19 mouse cellular contexts compared by ENCODE assay signal in genomic region chr15:99691976-99692375, GRCm38 (mm10). TPM values are rescaled to one million over a fixed set of nuclear protein-coding genes. Genes with fewer than 3 reads are reported as not detected.
A peak's percentile ranks its signal among the peaks of the same experiment; 100 is the strongest.
DNase-seq lines count a peak whose midpoint lies in the region; ATAC-seq and TF ChIP-seq lines count a peak whose summit lies in the region.
"Had no signal": no experiment of that assay in that cellular context is flagged by ENCODE, and none has a peak within 500 bp of the region (broad histone marks: within the 10 kb centered on the region; RNA-seq: fewer than 3 reads in every experiment).

No protein-coding gene starts in this region.

- H3K27me3 ChIP-seq in CH12.LX (replicated peaks) = peaks cover 84% of the 10 kb centered on the region
- H3K27me3 ChIP-seq in forebrain, postnatal 0 days (ENCODE audit: insufficient read depth, low read length) = no peaks in the 10 kb centered on the region
- 0 out of 2 replicates have a peak, but pooled peaks cover 2% of the 10 kb centered on the region for H3K27me3 ChIP-seq in midbrain, embryonic 11.5 days (ENCODE audit: control insufficient read depth, insufficient read depth, low read length)
- H3K27me3 ChIP-seq in kidney, embryonic 15.5 days = peaks cover 17% of the 10 kb centered on the region

- no peak for TF ChIP-seq RAD21 in CH12.LX (IDR thresholded peaks at IDR 0.05; ENCODE audit: low read depth, low read length)

- no peak for TF ChIP-seq CTCF in CH12.LX (conservative IDR thresholded peaks at IDR 0.05 in 1 of 2, IDR thresholded peaks at IDR 0.05 in 1 of 2; ENCODE audit: low read depth in 2 of 2, low read length in 2 of 2)
- no peak for TF ChIP-seq CTCF in forebrain, postnatal 0 days (IDR thresholded peaks at IDR 0.05; ENCODE audit: low read depth)

- ATAC-seq in forebrain, postnatal 0 days = peak; percentile 45; the same call in 1 of the 2 replicates
- ATAC-seq in midbrain, embryonic 11.5 days (ENCODE audit: low FRiP score) = peak; percentile 41
- ATAC-seq in kidney, embryonic 15.5 days (replicated peaks; ENCODE audit: low FRiP score) = no peak
- ATAC-seq in monocyte, adult 5-6 weeks (replicated peaks; ENCODE audit: insufficient number of reproducible peaks, low FRiP score, low TSS enrichment, poor library complexity, severe bottlenecking) = no peak
- ATAC-seq: activated CD4-positive, CD25-positive, alpha-beta regulatory T cell, adult 4 months had no signal

- in situ Hi-C loops in CH12.LX (cut with MboI; ENCODE audit: low pct_ligation_motif_present, low pct_unique_long_range_greater_than_20kb, low sequenced_read_pairs) = no loop called here

- no peaks in the 10 kb centered on the region for H3K36me3 ChIP-seq in CH12.LX (replicated peaks in 1 of 2; ENCODE audit: control insufficient read depth in 1 of 2, insufficient read depth in 1 of 2, low read length in 1 of 2)
- peaks cover 22% of the 10 kb centered on the region for H3K36me3 ChIP-seq in forebrain, postnatal 0 days (ENCODE audit: insufficient read depth)
- no peaks in the 10 kb centered on the region for H3K36me3 ChIP-seq in midbrain, embryonic 11.5 days (ENCODE audit: control insufficient read depth, insufficient read depth, low read length)
- H3K36me3 ChIP-seq in kidney, embryonic 15.5 days = no peaks in the 10 kb centered on the region
- H3K36me3 ChIP-seq: embryonic facial prominence, embryonic 13.5 days; lung, embryonic 15.5 days had no signal

- TF ChIP-seq EP300 in CH12.LX (IDR thresholded peaks at IDR 0.05; ENCODE audit: low read length) = no peak

- no peaks in the 10 kb centered on the region for H3K9me3 ChIP-seq in CH12.LX (replicated peaks; ENCODE audit: low read length)
- no peaks in the 10 kb centered on the region for H3K9me3 ChIP-seq in forebrain, postnatal 0 days (ENCODE audit: low read length)
- H3K9me3 ChIP-seq in midbrain, embryonic 11.5 days (ENCODE audit: control insufficient read depth, low read length) = no peaks in the 10 kb centered on the region
- H3K9me3 ChIP-seq in kidney, embryonic 15.5 days (replicated peaks) = no peaks in the 10 kb centered on the region
- H3K9me3 ChIP-seq: embryonic facial prominence, embryonic 13.5 days; lung, embryonic 15.5 days had no signal

- peaks cover 3 to 8% of the 10 kb centered on the region in 2 experiments; a peak in 3 of 4 replicates for H3K4me1 ChIP-seq in CH12.LX (ENCODE audit: control insufficient read depth in 1 of 2, insufficient read depth in 2 of 2)
- no peaks in the 10 kb centered on the region for H3K4me1 ChIP-seq in forebrain, postnatal 0 days (ENCODE audit: insufficient read depth)
- peaks cover 19% of the 10 kb centered on the region for H3K4me1 ChIP-seq in midbrain, embryonic 11.5 days (ENCODE audit: control insufficient read depth, insufficient read depth, low read length)
- H3K4me1 ChIP-seq in kidney, embryonic 15.5 days = peaks cover 7% of the 10 kb centered on the region
- H3K4me1 ChIP-seq: lung, embryonic 15.5 days had no signal

- H3K4me2 ChIP-seq in CH12.LX (ENCODE audit: insufficient read depth, low read depth, poor library complexity, severe bottlenecking) = 0 out of 2 replicates have a peak overlapping the region, but pooled peaks have one; percentile 30
- H3K4me2 ChIP-seq in forebrain, postnatal 0 days (ENCODE audit: low read depth) = no peak overlapping the region
- H3K4me2 ChIP-seq in midbrain, embryonic 11.5 days = no peak overlapping the region
- no peak overlapping the region for H3K4me2 ChIP-seq in kidney, embryonic 15.5 days
- H3K4me2 ChIP-seq: embryonic facial prominence, embryonic 13.5 days; liver, embryonic 11.5 days; lung, embryonic 15.5 days had no signal

- WGBS in forebrain, postnatal 0 days = 57% methylated on average over 9 of the region's 9 CpGs
- WGBS in midbrain, embryonic 11.5 days = 63% methylated on average over 9 of the region's 9 CpGs
- 54% methylated on average over 9 of the region's 9 CpGs for WGBS in kidney, embryonic 15.5 days

- no peak overlapping the region for H3K9ac ChIP-seq in CH12.LX (ENCODE audit: insufficient read depth, low read depth)
- H3K9ac ChIP-seq in forebrain, postnatal 0 days = no peak overlapping the region
- no peak overlapping the region for H3K9ac ChIP-seq in midbrain, embryonic 11.5 days (ENCODE audit: low read length)
- H3K9ac ChIP-seq in kidney, embryonic 15.5 days = no peak overlapping the region
- H3K9ac ChIP-seq: embryonic facial prominence, embryonic 13.5 days; lung, embryonic 15.5 days had no signal

- no peak for TF ChIP-seq POLR2A in CH12.LX (IDR thresholded peaks at IDR 0.05; ENCODE audit: low read depth, low read length)

- H3K27ac ChIP-seq in CH12.LX (ENCODE audit: insufficient read depth, low read depth) = no peak overlapping the region
- H3K27ac ChIP-seq in forebrain, postnatal 0 days (ENCODE audit: low read depth, low read length) = no peak overlapping the region
- H3K27ac ChIP-seq in midbrain, embryonic 11.5 days (ENCODE audit: low read depth, low read length) = no peak overlapping the region
- H3K27ac ChIP-seq in kidney, embryonic 15.5 days = no peak overlapping the region
- H3K27ac ChIP-seq: embryonic facial prominence, embryonic 13.5 days; kidney, postnatal 0 days; lung, embryonic 15.5 days had no signal

- no peaks in the 10 kb centered on the region for H3K79me2 ChIP-seq in CH12.LX (replicated peaks; ENCODE audit: control insufficient read depth, extremely low read depth, insufficient read depth, poor library complexity, severe bottlenecking)

- dilution Hi-C loops in CH12.LX (cut with MboI; ENCODE audit: extremely low pct_ligation_motif_present, extremely low pct_unique_long_range_greater_than_20kb, low sequenced_read_pairs) = no loop called here

- peak; percentile 30 for DNase-seq in cerebellum, adult 8-10 months
- no peak for DNase-seq in cerebellum, postnatal 36 days
- peak; percentile 17 for DNase-seq in CH12.LX (ENCODE audit: extremely low read depth)
- DNase-seq in forebrain, postnatal 0 days = no peak
- DNase-seq in midbrain, embryonic 11.5 days (ENCODE audit: low spot score, missing footprints) = no peak
- no peak for DNase-seq in layer of hippocampus, postnatal 25 days (ENCODE audit: extremely low spot score in 1 of 2, low spot score in 1 of 2)
- DNase-seq: heart, adult 18-20 months; thymus, postnatal 25 days had no signal

- H3K4me3 ChIP-seq in CH12.LX (replicated peaks in 1 of 3; ENCODE audit: low read depth in 2 of 3, low read length in 2 of 3, poor library complexity in 1 of 3) = no peak overlapping the region
- H3K4me3 ChIP-seq in forebrain, postnatal 0 days (ENCODE audit: low read depth, low read length) = no peak overlapping the region
- H3K4me3 ChIP-seq in midbrain, embryonic 11.5 days (ENCODE audit: low read depth, low read length) = no peak overlapping the region
- no peak overlapping the region for H3K4me3 ChIP-seq in kidney, embryonic 15.5 days (replicated peaks)
- H3K4me3 ChIP-seq: embryonic facial prominence, embryonic 13.5 days; lung, embryonic 15.5 days; myocyte had no signal

RNA-seq across cellular contexts. Expression of gene Smarcd1, which starts 10.0 kb away (rescaled TPM):
- total RNA-seq in CH12.LX (2012; rRNA removed) (17.9 and 19.9 TPM in 2 replicates), CH12.LX (2014; rRNA removed) (10.5 and 12.5 TPM in 2 replicates)
- 56.5 and 69.9 TPM in 2 replicates for polyA plus RNA-seq in CH12.LX (2012; ENCODE audit: insufficient read length, low read depth)
- total RNA-seq in forebrain, postnatal 0 days (2014; rRNA removed) = 89.7 and 90.1 TPM in 2 replicates
- polyA plus RNA-seq in forebrain, postnatal 0 days (2015; fragmentation: Nextera tagmentation; extraction: Ambion mirVana) = 93.6 and 107 TPM in 2 replicates
- 111 and 113 TPM in 2 replicates for polyA plus RNA-seq in midbrain, embryonic 11.5 days (2014; fragmentation: Nextera tagmentation; extraction: Ambion mirVana)
- 55.3 and 57.4 TPM in 2 replicates for polyA plus RNA-seq in kidney, embryonic 15.5 days (2015; fragmentation: Nextera tagmentation; extraction: Ambion mirVana)
- 100 to 1,000 TPM; 101 to 117 TPM for total RNA-seq in layer of hippocampus, postnatal 25 days (2021)
- 24.4 to 29.5 TPM (median 24.5 TPM) in 3 replicates for total RNA-seq in monocyte, adult 5-6 weeks (2017)

RNA-seq across cellular contexts. Expression of gene Gm17349, which starts 13.3 kb away (rescaled TPM):
- 2.1 and 2.9 TPM in 2 replicates for total RNA-seq in CH12.LX (2012; rRNA removed)
- total RNA-seq in CH12.LX (2014; rRNA removed) = not detected in 2 replicates
- not detected in 2 replicates for polyA plus RNA-seq in CH12.LX (2012; ENCODE audit: insufficient read length, low read depth)
- total RNA-seq in forebrain, postnatal 0 days (2014; rRNA removed) = not detected in 2 replicates
- polyA plus RNA-seq in forebrain, postnatal 0 days (2015; fragmentation: Nextera tagmentation; extraction: Ambion mirVana) = not detected in 2 replicates
- not detected in 2 replicates for polyA plus RNA-seq in midbrain, embryonic 11.5 days (2014; fragmentation: Nextera tagmentation; extraction: Ambion mirVana)
- polyA plus RNA-seq in kidney, embryonic 15.5 days (2015; fragmentation: Nextera tagmentation; extraction: Ambion mirVana) = not detected in 2 replicates
- 1 to 10 TPM; 5.3 to 9.0 TPM for total RNA-seq in layer of hippocampus, postnatal 25 days (2021)
- total RNA-seq in monocyte, adult 5-6 weeks (2017) = 11.3 TPM in 1 of 3 replicates, not detected in the others
- polyA plus RNA-seq: activated CD4-positive, CD25-positive, alpha-beta regulatory T cell, adult 4 months; embryonic facial prominence, embryonic 13.5 days; heart, embryonic 16.5 days; kidney, postnatal 0 days; liver, embryonic 11.5 days; lung, embryonic 15.5 days; myocyte; stomach, embryonic 14.5 days had no signal

RNA-seq across cellular contexts. Expression of gene Asic1, which starts 21.8 kb away (rescaled TPM):
- total RNA-seq in CH12.LX (2012; rRNA removed) (0.46 and 0.47 TPM in 2 replicates), CH12.LX (2014; rRNA removed) (not detected in 2 replicates)
- 0.80 and 0.94 TPM in 2 replicates for polyA plus RNA-seq in CH12.LX (2012; ENCODE audit: insufficient read length, low read depth)
- total RNA-seq in forebrain, postnatal 0 days (2014; rRNA removed) = 81.9 and 99.1 TPM in 2 replicates
- 24.7 and 28.1 TPM in 2 replicates for polyA plus RNA-seq in forebrain, postnatal 0 days (2015; fragmentation: Nextera tagmentation; extraction: Ambion mirVana)
- polyA plus RNA-seq in midbrain, embryonic 11.5 days (2014; fragmentation: Nextera tagmentation; extraction: Ambion mirVana) = 10.5 and 11.4 TPM in 2 replicates
- polyA plus RNA-seq in kidney, embryonic 15.5 days (2015; fragmentation: Nextera tagmentation; extraction: Ambion mirVana) = 1.4 and 1.8 TPM in 2 replicates
- 10 to 100 TPM; 29.6 to 32.0 TPM for total RNA-seq in layer of hippocampus, postnatal 25 days (2021)
- not detected in 3 replicates for total RNA-seq in monocyte, adult 5-6 weeks (2017)
- total RNA-seq: gastrocnemius, adult 8-10 months had no signal

RNA-seq across cellular contexts. Expression of gene Gpd1, which starts 25.3 kb away (rescaled TPM):
- total RNA-seq in CH12.LX (2012; rRNA removed) (0.17 and 0.25 TPM in 2 replicates), CH12.LX (2014; rRNA removed) (0.12 and 0.24 TPM in 2 replicates)
- 0.26 and 0.56 TPM in 2 replicates for polyA plus RNA-seq in CH12.LX (2012; ENCODE audit: insufficient read length, low read depth)
- total RNA-seq in forebrain, postnatal 0 days (2014; rRNA removed) = 6.0 and 6.1 TPM in 2 replicates
- 3.9 and 4.3 TPM in 2 replicates for polyA plus RNA-seq in forebrain, postnatal 0 days (2015; fragmentation: Nextera tagmentation; extraction: Ambion mirVana)
- polyA plus RNA-seq in midbrain, embryonic 11.5 days (2014; fragmentation: Nextera tagmentation; extraction: Ambion mirVana) = 0.14 and 0.18 TPM in 2 replicates
- polyA plus RNA-seq in kidney, embryonic 15.5 days (2015; fragmentation: Nextera tagmentation; extraction: Ambion mirVana) = 23.0 and 28.5 TPM in 2 replicates
- 100 to 1,000 TPM; 128 to 145 TPM for total RNA-seq in layer of hippocampus, postnatal 25 days (2021)
- 0.75 to 3.8 TPM in 2 of 3 replicates, not detected in the other for total RNA-seq in monocyte, adult 5-6 weeks (2017)

RNA-seq across cellular contexts. Expression of gene Cox14, which starts 33.4 kb away (rescaled TPM):
- total RNA-seq in CH12.LX (2012; rRNA removed) (112 and 140 TPM in 2 replicates), CH12.LX (2014; rRNA removed) (98.8 and 106 TPM in 2 replicates)
- polyA plus RNA-seq in CH12.LX (2012; ENCODE audit: insufficient read length, low read depth) = 119 and 140 TPM in 2 replicates
- total RNA-seq in forebrain, postnatal 0 days (2014; rRNA removed) = 69.0 and 86.2 TPM in 2 replicates
- 177 and 209 TPM in 2 replicates for polyA plus RNA-seq in forebrain, postnatal 0 days (2015; fragmentation: Nextera tagmentation; extraction: Ambion mirVana)
- 135 and 140 TPM in 2 replicates for polyA plus RNA-seq in midbrain, embryonic 11.5 days (2014; fragmentation: Nextera tagmentation; extraction: Ambion mirVana)
- polyA plus RNA-seq in kidney, embryonic 15.5 days (2015; fragmentation: Nextera tagmentation; extraction: Ambion mirVana) = 184 and 185 TPM in 2 replicates
- total RNA-seq in layer of hippocampus, postnatal 25 days (2021) = 100 to 1,000 TPM; 124 to 135 TPM
- total RNA-seq in monocyte, adult 5-6 weeks (2017) = 33.2 to 55.3 TPM (median 34.4 TPM) in 3 replicates

Comparison
In these comparisons a context has a peak if more than half of its experiments do, and no peak if none do; other contexts are left out.
1. DNase-seq: peak in cerebellum, adult 8-10 months (single experiment) and CH12.LX (single experiment); none in cerebellum, postnatal 36 days (0 of 2), forebrain, postnatal 0 days (single experiment), midbrain, embryonic 11.5 days (single experiment) and layer of hippocampus, postnatal 25 days (0 of 2).
2. ATAC-seq: peak in forebrain, postnatal 0 days (single experiment) and midbrain, embryonic 11.5 days (single experiment); none in kidney, embryonic 15.5 days (single experiment) and monocyte, adult 5-6 weeks (single experiment).
3. RNA of gene Asic1, which starts 21.8 kb away (total RNA-seq): 81.9 to 99.1 TPM in forebrain, postnatal 0 days and 29.6 to 32.0 TPM in layer of hippocampus, postnatal 25 days; 0.46 to 0.47 TPM in CH12.LX and not detected in monocyte, adult 5-6 weeks; every median in the first group is over 10 times any median in the second.